Mouse (Mus musculus): ENCODE data around the gene Ttc30b.
"Not testable (repeated sequence)": the region's sequence is repeated elsewhere in the genome, so short reads cannot be mapped to it uniquely, and the experiment has no call there.

Ttc30b gene

GRCm38 (mm10) chr2:75938117-75939063 lies at the start of gene Ttc30b:
Ttc30b (minus strand) TSS chr2:75938585.
- no peak for DNase-seq (ENCODE audit: extremely low read depth, low read depth, low spot score)

GRCm38 (mm10) chr2:75987739-75988138 lies 49.4 kb upstream of the Ttc30b start:
- no peak for DNase-seq (ENCODE audit: extremely low read depth, low read depth, low spot score)

- no peak for DNase-seq (ENCODE audit: extremely low read depth, low read depth, low spot score)
Observed at GRCm38 (mm10) chr2:75985124-75985523, 46.7 kb upstream of the Ttc30b start.

- no peak for DNase-seq (ENCODE audit: extremely low read depth, low read depth, low spot score)
Observed at GRCm38 (mm10) chr2:75983847-75984246, 45.5 kb upstream of the Ttc30b start.

- DNase-seq (ENCODE audit: extremely low read depth, low read depth, low spot score): no peak
Observed at GRCm38 (mm10) chr2:75983091-75983490, 44.7 kb upstream of the Ttc30b start.

- DNase-seq (ENCODE audit: extremely low read depth, low read depth, low spot score): no peak
Observed at GRCm38 (mm10) chr2:75982626-75983025, 44.2 kb upstream of the Ttc30b start.

GRCm38 (mm10) chr2:75981440-75982081 lies 43.2 kb upstream of the Ttc30b start, which contains the start of gene Ttc30a1:
Ttc30a1 (minus strand) TSS chr2:75981967.
- not testable (repeated sequence) for DNase-seq (ENCODE audit: extremely low read depth, low read depth, low spot score)

- DNase-seq (ENCODE audit: extremely low read depth, low read depth, low spot score): not testable (repeated sequence)
Observed at GRCm38 (mm10) chr2:75980933-75981439, 42.6 kb upstream of the Ttc30b start.

GRCm38 (mm10) chr2:75977752-75978368 lies 39.5 kb upstream of the Ttc30b start, which contains the start of gene Ttc30a2:
Ttc30a2 (minus strand) TSS chr2:75978170.
- not testable (repeated sequence) for DNase-seq (ENCODE audit: extremely low read depth, low read depth, low spot score)

GRCm38 (mm10) chr2:75976070-75976469 lies 37.7 kb upstream of the Ttc30b start:
- not testable (repeated sequence) for DNase-seq (ENCODE audit: extremely low read depth, low read depth, low spot score)

GRCm38 (mm10) chr2:75974131-75974530 lies 35.7 kb upstream of the Ttc30b start:
- DNase-seq (ENCODE audit: extremely low read depth, low read depth, low spot score): no peak

- no peak for DNase-seq (ENCODE audit: extremely low read depth, low read depth, low spot score)
Observed at GRCm38 (mm10) chr2:75964972-75965371, 26.6 kb upstream of the Ttc30b start.

- DNase-seq (ENCODE audit: extremely low read depth, low read depth, low spot score): no peak
Observed at GRCm38 (mm10) chr2:75964512-75964911, 26.1 kb upstream of the Ttc30b start.

- no peak for DNase-seq (ENCODE audit: extremely low read depth, low read depth, low spot score)
Observed at GRCm38 (mm10) chr2:75964051-75964450, 25.7 kb upstream of the Ttc30b start.

GRCm38 (mm10) chr2:75963211-75963840 lies 24.9 kb upstream of the Ttc30b start:
- DNase-seq (ENCODE audit: extremely low read depth, low read depth, low spot score): no peak

GRCm38 (mm10) chr2:75960366-75961330 lies 22.3 kb upstream of the Ttc30b start:
- no peak for DNase-seq (ENCODE audit: extremely low read depth, low read depth, low spot score)

- no peak for DNase-seq (ENCODE audit: extremely low read depth, low read depth, low spot score)
Observed at GRCm38 (mm10) chr2:75959850-75960365, 21.5 kb upstream of the Ttc30b start.

- DNase-seq (ENCODE audit: extremely low read depth, low read depth, low spot score): no peak
Observed at GRCm38 (mm10) chr2:75959183-75959849, 20.9 kb upstream of the Ttc30b start.

GRCm38 (mm10) chr2:75955709-75956108 lies 17.3 kb upstream of the Ttc30b start:
- DNase-seq (ENCODE audit: extremely low read depth, low read depth, low spot score): no peak
